Mouse (Mus musculus) intestine, embryonic 15.5 days (tissue): ENCODE measurements around the gene Myef2. TPM values are rescaled to one million over a fixed set of nuclear protein-coding genes. Genes with fewer than 3 reads are reported as not detected.

ENCODE experiments used
- ATAC-seq: fragments of 200-750 bp; cut with Nextera tagmentation; 2 replicates; pipeline ENCODE4 v1.8.0; 2017; ENCODE audit warnings: moderate TSS enrichment, moderate library complexity
- H3K27ac ChIP-seq: fragments of 300-500 bp; sonication (generic); 2 replicates; pipeline ENCODE4 v1.5.1; 2015; ENCODE audit warnings: mild to moderate bottlenecking, inconsistent platforms
- H3K27me3 ChIP-seq: fragments of 300-500 bp; sonication (generic); replicated peaks from 2 replicates; pipeline ENCODE4 v1.6.1; 2015; ENCODE audit warnings: inconsistent platforms
- H3K36me3 ChIP-seq: fragments of 300-500 bp; sonication (generic); 2 replicates; pipeline ENCODE4 v1.6.1; 2015; ENCODE audit warnings: inconsistent platforms
- H3K4me1 ChIP-seq: fragments of 300-500 bp; sonication (generic); replicated peaks from 2 replicates; pipeline ENCODE4 v1.6.1; 2015; ENCODE audit warnings: inconsistent platforms
- H3K4me2 ChIP-seq: fragments of 300-500 bp; sonication (generic); replicated peaks from 2 replicates; pipeline ENCODE4 v1.6.1; 2015; ENCODE audit warnings: mild to moderate bottlenecking, inconsistent platforms
- H3K4me3 ChIP-seq: fragments of 300-500 bp; sonication (generic); replicated peaks from 2 replicates; pipeline ENCODE4 v1.5.1; 2015; ENCODE audit warnings: inconsistent platforms
- H3K9ac ChIP-seq: fragments of 300-500 bp; sonication (generic); 2 replicates; pipeline ENCODE4 v1.6.1; 2015; ENCODE audit warnings: inconsistent platforms
- H3K9me3 ChIP-seq: fragments of 300-500 bp; sonication (generic); 2 replicates; pipeline ENCODE4 v1.6.1; 2016; ENCODE audit warnings: inconsistent platforms
- WGBS: fragments of 180-500 bp; shearing (Covaris S2); methylation state at CpG from one replicate; pipeline ENCODE4 v1.1.7; 2015; 5-methylcytosine and 5-hydroxymethylcytosine counted together
- polyA plus RNA-seq: library from polyadenylated mRNA; unstranded; fragments of >200 nt; fragmentation: Nextera tagmentation; extraction: Ambion mirVana; gene quantifications from 2 replicates; pipeline ENCODE4 v1.2.1, GENCODE M21; 2015

Myef2 gene
- polyA plus RNA-seq = 64.1 and 77.4 TPM in 2 replicates

GRCm38 (mm10) chr2:125123477-125123852 is at the start of gene Myef2:
Gene Myef2 (minus strand): TSS chr2:125123661.
- 0% methylated on average over 32 of the region's 48 CpGs for WGBS
- Histone ChIP-seq H3K4me2 (peak within 1 kb of the TSS; percentile 77), H3K4me3 (peak within 1 kb of the TSS; percentile 75), H3K27me3 (no peaks in the 10 kb centered on the region), H3K4me1 (no peaks in the 10 kb centered on the region; the same call in 1 of the 2 replicates), H3K9me3 (no peaks in the 10 kb centered on the region), H3K36me3 (no peaks in the 10 kb centered on the region), H3K27ac (peak within 1 kb of the TSS; percentile 87), H3K9ac (peak within 1 kb of the TSS; percentile 86)
- peak; percentile 96 for ATAC-seq

GRCm38 (mm10) chr2:125162012-125162470 is 38.6 kb upstream of the Myef2 start:
- Histone ChIP-seq H3K4me3 (no peak overlapping the region), H3K4me2 (no peak overlapping the region), H3K27me3 (no peaks in the 10 kb centered on the region), H3K36me3 (no peaks in the 10 kb centered on the region), H3K9me3 (no peaks in the 10 kb centered on the region), H3K27ac (no peak overlapping the region), H3K9ac (no peak overlapping the region), H3K4me1 (no peaks in the 10 kb centered on the region)
- 82% methylated on average over 4 of the region's 4 CpGs for WGBS
- no peak for ATAC-seq

GRCm38 (mm10) chr2:125155504-125155903 is 32.0 kb upstream of the Myef2 start:
- H3K9ac ChIP-seq = no peak overlapping the region
- H3K4me3 ChIP-seq = no peak overlapping the region
- WGBS = 17% methylated on average over 2 of the region's 2 CpGs
- no peak overlapping the region for H3K4me2 ChIP-seq
- H3K9me3 ChIP-seq = no peaks in the 10 kb centered on the region
- ATAC-seq = no peak
- no peaks in the 10 kb centered on the region for H3K36me3 ChIP-seq
- no peaks in the 10 kb centered on the region for H3K27me3 ChIP-seq
- H3K27ac ChIP-seq = no peak overlapping the region
- no peaks in the 10 kb centered on the region for H3K4me1 ChIP-seq

DNA sequence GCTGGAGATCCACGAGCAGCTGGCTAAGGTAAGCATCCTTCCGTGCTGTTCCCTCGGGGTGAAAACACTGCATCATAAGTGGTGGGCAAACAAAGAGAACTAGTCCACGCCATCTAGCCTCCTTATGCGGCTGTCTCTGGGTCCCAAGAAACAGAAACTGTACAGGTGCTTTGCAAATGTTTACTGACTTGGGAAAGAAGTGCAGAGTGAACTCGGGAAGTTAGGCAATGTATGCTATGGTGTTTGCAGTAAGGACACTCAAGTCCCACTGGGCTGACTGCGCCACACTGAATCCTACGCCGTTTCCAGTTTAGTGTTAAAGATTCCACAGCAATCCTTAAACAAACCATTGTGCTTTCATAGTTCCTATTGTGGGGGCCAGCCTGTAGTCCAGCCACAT is 30.8 kb upstream of the Myef2 start:
- H3K4me1 ChIP-seq = no peaks in the 10 kb centered on the region
- no peak overlapping the region for H3K27ac ChIP-seq
- no peak overlapping the region for H3K9ac ChIP-seq
- no peak for ATAC-seq
- 70% methylated on average over 9 of the region's 9 CpGs for WGBS
- H3K4me3 ChIP-seq = no peak overlapping the region
- H3K27me3 ChIP-seq = no peaks in the 10 kb centered on the region
- H3K4me2 ChIP-seq = no peak overlapping the region
- no peaks in the 10 kb centered on the region for H3K9me3 ChIP-seq
- no peaks in the 10 kb centered on the region for H3K36me3 ChIP-seq

DNA sequence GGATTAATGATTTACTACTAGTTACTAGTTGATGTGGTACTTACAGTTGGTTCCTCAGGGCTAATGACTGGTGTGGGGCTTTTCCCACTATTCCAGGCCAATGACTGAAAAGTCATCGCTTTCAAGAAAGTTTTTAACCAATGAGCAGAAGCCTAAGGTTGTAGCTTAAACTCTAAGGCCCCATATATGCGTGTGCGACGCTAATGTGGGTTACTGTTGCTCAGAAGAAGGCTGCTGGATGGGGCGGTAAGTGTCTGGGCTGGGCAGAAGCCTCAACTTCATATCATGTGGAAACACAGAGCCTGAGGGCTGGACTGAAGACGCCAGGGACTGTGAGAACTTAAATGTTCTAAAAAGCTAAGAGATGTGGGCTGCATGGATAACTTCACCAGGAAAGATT is 28.9 kb upstream of the Myef2 start, which contains the start of gene Slc12a1:
Gene Slc12a1, plus strand, starts transcription at position 118 of the 400 bp plus-strand sequence.
- no peak for ATAC-seq
- H3K4me2 ChIP-seq = no peak within 1 kb of the TSS
- no peaks in the 10 kb centered on the region for H3K9me3 ChIP-seq
- no peaks in the 10 kb centered on the region for H3K4me1 ChIP-seq
- H3K27ac ChIP-seq = no peak within 1 kb of the TSS
- no peak within 1 kb of the TSS for H3K9ac ChIP-seq
- no peaks in the 10 kb centered on the region for H3K27me3 ChIP-seq
- H3K36me3 ChIP-seq = no peaks in the 10 kb centered on the region
- H3K4me3 ChIP-seq = no peak within 1 kb of the TSS
- 86% methylated on average over 6 of the region's 6 CpGs for WGBS

GRCm38 (mm10) chr2:125142336-125142735 is 18.9 kb upstream of the Myef2 start:
- Histone ChIP-seq H3K4me3 (no peak overlapping the region), H3K9me3 (no peaks in the 10 kb centered on the region), H3K4me2 (no peak overlapping the region)

GRCm38 (mm10) chr2:125136846-125137245 is 13.4 kb upstream of the Myef2 start:
- Histone ChIP-seq H3K4me1 (no peaks in the 10 kb centered on the region), H3K9ac (no peak overlapping the region), H3K36me3 (no peaks in the 10 kb centered on the region), H3K9me3 (no peaks in the 10 kb centered on the region), H3K4me3 (no peak overlapping the region), H3K27ac (no peak overlapping the region), H3K4me2 (peak overlapping the region; percentile 59), H3K27me3 (no peaks in the 10 kb centered on the region)
- no peak for ATAC-seq
- 27% methylated on average over 7 of the region's 7 CpGs for WGBS

More at GRCm38 (mm10) chr2:125142336-125142735, 18.9 kb upstream of the Myef2 start:
- ATAC-seq = no peak
- no peaks in the 10 kb centered on the region for H3K4me1 ChIP-seq
- H3K9ac ChIP-seq = no peak overlapping the region
- no peaks in the 10 kb centered on the region for H3K27me3 ChIP-seq
- H3K36me3 ChIP-seq = no peaks in the 10 kb centered on the region
- no peak overlapping the region for H3K27ac ChIP-seq

- Histone ChIP-seq H3K9me3 (no peaks in the 10 kb centered on the region), H3K4me3 (peak within 1 kb of the TSS; percentile 21), H3K4me1 (no peaks in the 10 kb centered on the region), H3K27ac (no peak within 1 kb of the TSS), H3K36me3 (no peaks in the 10 kb centered on the region), H3K4me2 (peak within 1 kb of the TSS; percentile 59), H3K27me3 (no peaks in the 10 kb centered on the region), H3K9ac (no peak within 1 kb of the TSS)
- peak; percentile 82 for ATAC-seq
- WGBS = 2% methylated on average over 39 of the region's 39 CpGs
These were observed 12.7 kb upstream of the Myef2 start, which contains the start of gene Ctxn2 for GRCm38 (mm10) chr2:125135903-125136811. Gene Ctxn2 (plus strand): TSS chr2:125136692.

DNA sequence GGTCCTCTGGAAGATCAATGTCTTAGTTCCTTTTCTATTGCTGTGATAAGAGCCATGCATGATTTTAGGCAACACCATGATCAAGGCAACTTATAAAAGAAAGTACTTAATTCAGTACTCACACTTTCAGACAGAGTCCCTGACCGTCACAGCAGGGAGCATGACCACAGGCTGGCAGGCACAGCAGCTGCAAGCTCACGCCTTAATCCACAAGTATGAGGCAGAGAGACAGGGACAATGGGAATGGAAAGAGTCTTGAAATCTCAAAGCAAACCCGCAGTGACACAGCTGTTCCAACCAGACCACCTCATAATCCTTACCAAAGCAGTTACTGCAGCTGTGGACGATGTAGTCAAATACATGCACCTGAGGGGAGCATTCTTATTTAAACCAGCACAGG is 10.7 kb upstream of the Myef2 start:
- 40% methylated on average over 4 of the region's 4 CpGs for WGBS
- H3K9ac ChIP-seq = no peak overlapping the region
- H3K4me3 ChIP-seq = no peak overlapping the region
- H3K27ac ChIP-seq = no peak overlapping the region
- ATAC-seq = no peak
- H3K4me1 ChIP-seq = no peaks in the 10 kb centered on the region
- H3K27me3 ChIP-seq = no peaks in the 10 kb centered on the region
- H3K4me2 ChIP-seq = no peak overlapping the region
- no peaks in the 10 kb centered on the region for H3K36me3 ChIP-seq
- H3K9me3 ChIP-seq = no peaks in the 10 kb centered on the region

GRCm38 (mm10) chr2:125126792-125127191 is 3.3 kb upstream of the Myef2 start:
- H3K27ac ChIP-seq = no peak overlapping the region
- no peaks in the 10 kb centered on the region for H3K9me3 ChIP-seq
- ATAC-seq = no peak
- no peak overlapping the region for H3K4me2 ChIP-seq
- no peak overlapping the region for H3K4me3 ChIP-seq
- WGBS = 69% methylated on average over 3 of the region's 3 CpGs
- H3K9ac ChIP-seq = no peak overlapping the region
- no peaks in the 10 kb centered on the region for H3K36me3 ChIP-seq
- H3K4me1 ChIP-seq = no peaks in the 10 kb centered on the region
- H3K27me3 ChIP-seq = no peaks in the 10 kb centered on the region

DNA sequence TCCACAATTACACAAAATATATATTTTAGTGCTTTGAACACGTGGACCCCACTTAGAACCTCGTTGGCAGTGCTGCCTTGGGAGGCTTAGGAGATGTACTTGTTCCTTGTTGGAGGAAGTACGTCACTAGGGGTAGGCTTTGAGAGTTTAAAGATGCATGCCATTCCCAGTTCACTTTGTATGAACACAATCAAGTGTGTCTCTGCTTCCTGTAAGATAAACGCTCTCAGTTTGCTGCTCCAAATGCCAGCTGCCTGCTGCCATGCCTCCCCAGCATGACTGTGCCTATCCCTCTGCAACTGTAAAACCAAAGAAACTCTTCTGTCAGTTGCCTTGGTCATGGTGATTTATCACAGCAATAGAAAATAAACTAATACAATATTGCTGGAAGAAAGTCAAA is 2.4 kb upstream of the Myef2 start:
- H3K4me2 ChIP-seq = no peak overlapping the region
- H3K4me1 ChIP-seq = no peaks in the 10 kb centered on the region; the same call in 1 of the 2 replicates
- no peak overlapping the region for H3K9ac ChIP-seq
- no peaks in the 10 kb centered on the region for H3K9me3 ChIP-seq
- no peaks in the 10 kb centered on the region for H3K36me3 ChIP-seq
- ATAC-seq = no peak
- H3K27me3 ChIP-seq = no peaks in the 10 kb centered on the region
- 41% methylated on average over 4 of the region's 4 CpGs for WGBS
- no peak overlapping the region for H3K27ac ChIP-seq
- no peak overlapping the region for H3K4me3 ChIP-seq

DNA sequence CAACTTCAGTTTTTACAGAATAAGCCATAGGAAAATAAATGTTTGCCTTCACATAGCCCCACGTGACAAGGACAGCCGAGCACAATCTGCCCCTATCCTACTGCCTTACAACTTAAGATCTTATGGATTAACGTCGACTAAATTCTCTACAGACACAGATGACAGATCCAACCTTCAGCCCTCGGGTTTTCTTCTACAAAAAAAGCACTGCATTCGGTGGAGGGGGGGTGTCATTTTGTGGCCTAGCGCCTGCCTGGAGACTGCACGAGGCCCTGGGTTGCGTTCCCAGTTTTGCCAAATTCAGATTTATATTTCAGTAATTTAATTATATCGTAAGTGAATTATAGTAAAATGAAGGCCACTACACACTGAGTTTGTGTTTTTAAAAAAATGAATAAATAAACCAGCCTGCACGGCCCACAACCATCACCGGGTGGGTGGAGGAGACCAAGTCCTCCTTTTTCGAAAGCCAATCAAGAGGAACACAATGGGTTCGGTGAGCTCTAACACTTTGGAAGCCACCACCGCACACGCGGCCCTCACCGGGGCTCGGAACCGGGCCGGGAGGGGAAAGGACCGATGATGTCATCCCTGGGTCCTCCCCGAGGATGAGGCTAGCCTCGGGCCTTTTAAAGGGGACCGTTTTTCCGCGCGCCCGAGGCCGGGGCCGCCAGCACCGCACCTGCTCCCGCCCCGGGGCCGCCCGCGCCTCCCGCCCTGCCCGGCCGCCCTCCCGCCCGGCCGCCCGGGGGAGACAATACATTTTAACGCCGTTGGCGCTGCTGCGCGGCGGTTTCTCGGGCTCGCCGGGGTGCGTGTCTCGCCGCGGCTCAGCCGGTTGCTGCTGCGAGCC is 611 bp downstream of the Myef2 start:
- Histone ChIP-seq H3K4me2 (peak overlapping the region; percentile 77), H3K4me1 (no peaks in the 10 kb centered on the region; the same call in 1 of the 2 replicates), H3K4me3 (peak overlapping the region; percentile 75), H3K9me3 (no peaks in the 10 kb centered on the region), H3K27me3 (no peaks in the 10 kb centered on the region), H3K36me3 (no peaks in the 10 kb centered on the region), H3K27ac (peak overlapping the region; percentile 87), H3K9ac (peak overlapping the region; percentile 86)
- WGBS = under 1% methylated on average over 53 of the region's 59 CpGs
- peak; percentile 91 for ATAC-seq
